Mouse (Mus musculus): ENCODE measurements at regions not wholly inside any gene's neighbourhood (a gene's known extent, or its start where the extent isn't known, plus 50 kb on each side); places are given as distances from the start of the nearest gene placed in this dataset.

DNA sequence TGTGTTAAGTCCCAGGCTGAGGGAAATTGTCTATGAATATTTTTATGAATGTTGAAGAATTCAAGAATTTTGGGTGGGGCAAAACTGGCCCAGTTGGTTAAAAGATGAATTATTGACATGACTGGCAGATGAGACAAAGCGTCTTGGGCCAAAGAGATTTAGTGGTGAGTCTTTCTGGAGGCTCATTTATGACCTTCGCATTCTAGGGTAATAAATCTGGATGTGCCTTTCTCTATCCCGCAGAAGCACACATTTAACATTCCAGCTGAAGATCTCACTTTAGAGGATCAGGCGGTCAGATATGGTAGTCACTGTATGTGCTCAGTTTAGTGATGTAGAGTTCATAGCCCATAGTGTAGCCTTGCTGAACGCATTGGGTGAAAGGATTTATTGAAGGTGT lies 296.9 kb upstream of the Gm21798 start:
- no peak for DNase-seq (ENCODE audit: low spot score)

DNA sequence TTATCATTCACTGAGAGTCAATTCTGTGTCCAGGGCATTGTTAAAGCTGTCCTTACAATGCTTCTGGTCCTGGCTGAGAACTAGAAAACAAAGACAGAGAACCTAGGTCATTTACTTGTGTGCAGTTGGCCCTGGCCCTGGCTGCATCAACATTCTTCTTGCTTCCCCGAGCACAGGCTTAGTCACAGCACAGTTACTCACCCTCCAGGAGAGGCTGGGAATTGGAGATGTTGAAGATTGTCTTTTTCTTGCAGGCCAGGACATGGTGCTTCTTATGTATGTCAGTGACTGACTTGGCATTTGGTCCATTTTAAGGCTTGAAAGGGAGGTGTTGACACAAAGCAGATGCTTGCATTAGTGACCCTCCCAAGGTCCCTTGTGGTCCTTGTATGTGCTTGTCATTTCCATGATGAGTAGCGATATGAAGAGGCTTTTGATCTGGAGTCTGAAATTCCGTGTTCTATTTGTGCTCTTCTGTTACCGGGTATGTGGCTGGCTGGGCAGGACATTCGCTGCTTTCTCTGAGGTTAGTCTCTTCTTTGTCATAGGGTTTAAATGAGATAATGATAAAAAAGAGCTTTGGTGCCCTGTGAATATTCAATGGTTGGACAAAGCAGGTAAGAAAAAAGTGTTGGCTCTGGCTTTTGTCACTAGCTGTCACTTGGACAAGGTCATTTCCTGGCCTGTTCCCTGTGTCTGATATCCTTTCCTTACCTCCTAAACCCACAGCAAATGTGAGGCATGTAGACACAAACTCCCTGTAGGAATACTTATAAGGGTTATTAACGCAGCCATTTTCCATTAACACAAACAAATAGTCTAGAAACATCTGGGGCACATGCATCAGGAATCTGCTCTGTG lies 285.0 kb upstream of the Gm21798 start:
- DNase-seq (ENCODE audit: low spot score): no peak

DNA sequence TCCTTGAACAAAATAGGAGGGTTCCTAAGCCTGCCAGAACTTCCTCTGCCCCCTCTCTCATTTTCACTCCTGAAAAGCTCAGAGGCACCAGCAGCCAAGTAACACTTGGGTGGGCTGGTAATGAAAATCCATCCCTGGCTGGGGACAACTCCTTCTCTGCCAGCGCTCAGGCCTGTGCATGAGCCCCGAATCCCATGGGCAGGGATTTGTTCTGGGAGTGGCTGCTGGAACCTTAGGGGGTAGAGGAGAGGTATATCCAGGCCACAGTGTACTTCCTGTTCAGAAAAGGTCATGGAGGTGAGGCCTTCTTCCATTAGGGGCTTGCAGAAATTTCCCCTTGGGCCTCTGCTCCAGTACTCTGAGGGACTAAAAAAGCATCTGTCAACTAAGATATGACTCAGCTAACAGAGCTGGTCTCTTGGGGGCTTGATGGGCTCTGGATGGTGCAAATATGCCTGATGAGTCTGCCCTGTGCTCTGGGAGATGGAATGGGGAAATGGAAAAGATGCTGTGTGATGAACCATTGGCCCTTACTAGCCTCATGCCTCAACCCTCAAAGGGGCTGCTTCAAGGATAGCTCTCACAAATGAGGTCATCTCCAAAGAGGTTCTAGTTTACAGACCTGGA lies 284.2 kb upstream of the Gm21798 start:
- no peak for DNase-seq (ENCODE audit: low spot score)

DNA sequence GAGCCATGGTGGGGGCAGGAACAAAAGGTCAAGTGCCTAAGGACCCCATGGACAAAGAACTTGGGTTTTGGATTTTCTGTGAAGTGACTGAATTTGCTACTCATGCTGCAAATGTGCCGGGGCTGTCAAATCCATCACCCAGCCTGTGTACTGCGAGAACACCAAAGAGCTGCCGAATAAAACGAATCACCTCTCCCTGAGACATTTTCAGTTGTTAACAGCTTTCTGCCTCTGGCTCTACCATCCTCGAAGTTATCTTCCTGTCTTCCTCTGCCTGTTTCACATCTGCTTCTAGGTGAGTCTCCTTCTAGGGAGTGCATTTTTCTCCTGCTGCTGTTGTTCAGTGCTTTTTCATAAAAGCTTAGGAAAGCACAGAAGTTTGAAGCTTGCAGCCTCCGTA lies 283.3 kb upstream of the Gm21798 start:
- no peak for DNase-seq (ENCODE audit: low spot score)

DNA sequence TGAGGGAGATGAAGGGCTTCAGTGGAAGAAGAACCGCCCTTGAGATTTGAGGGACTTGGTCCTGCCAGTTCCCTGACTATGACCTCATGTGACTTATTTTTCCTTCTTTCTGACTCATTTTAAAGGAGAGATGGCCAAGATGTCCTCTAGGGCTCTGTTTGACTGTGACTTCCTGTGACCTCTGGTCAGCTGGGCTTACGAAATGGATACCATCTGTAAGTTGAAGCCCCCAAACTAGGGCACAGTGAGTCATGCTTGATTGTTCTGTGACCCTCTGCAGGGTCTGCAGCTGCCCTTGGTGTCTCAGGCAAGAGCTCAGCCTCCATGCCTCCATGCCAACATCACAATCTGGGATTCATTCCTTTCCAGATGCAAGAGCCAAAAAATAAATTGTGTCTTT lies 282.3 kb upstream of the Gm21798 start:
- DNase-seq (ENCODE audit: low spot score): peak; percentile 16

DNA sequence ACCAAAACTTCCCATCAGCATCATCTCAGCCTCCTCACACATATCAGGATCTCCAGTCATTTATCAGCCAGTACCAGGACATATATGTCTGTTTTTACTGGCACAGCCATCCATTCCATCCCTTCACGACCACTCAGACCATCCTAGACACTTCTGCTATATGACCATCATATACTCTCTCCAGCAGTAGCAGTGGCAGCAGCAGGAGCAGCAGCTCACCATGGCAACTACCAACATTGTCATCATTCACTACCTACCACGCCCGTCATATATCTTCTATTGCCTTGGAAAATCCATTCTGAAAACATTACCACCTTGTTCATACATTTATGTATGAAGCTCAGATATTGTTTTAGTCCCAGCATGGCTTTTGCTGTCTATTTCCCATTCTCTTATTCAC lies 276.1 kb upstream of the Gm21798 start:
- no peak for DNase-seq (ENCODE audit: low spot score)

DNA sequence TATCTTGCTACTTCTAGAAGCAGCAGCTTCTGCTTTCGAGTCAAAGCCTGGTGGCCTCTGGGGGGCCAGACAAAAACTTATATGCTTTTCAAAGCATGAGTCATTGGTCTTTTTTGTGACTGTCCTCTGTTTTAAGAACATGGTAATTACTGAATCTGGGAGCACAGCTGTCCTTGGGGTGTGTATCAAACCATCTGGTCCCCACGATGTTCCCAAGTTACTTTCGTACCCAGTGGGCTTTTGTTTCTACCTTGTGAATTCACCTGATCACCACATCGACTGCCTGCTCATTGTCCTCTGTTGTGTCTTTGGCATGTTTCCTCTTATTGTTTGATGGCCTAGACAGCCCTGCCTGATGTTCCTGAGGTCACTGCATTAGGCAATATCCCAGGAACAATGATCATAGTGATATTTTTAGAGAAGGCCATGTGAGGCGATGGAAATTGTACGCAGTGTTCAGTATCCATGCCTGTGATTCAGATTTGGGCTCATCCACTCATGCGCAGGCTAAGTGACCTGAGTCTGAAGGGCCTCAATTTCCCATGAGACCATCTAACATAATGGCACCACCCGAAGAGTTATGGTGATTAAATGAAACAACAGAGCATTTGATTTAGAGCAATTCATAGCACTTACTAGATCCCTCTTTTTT lies 275.1 kb upstream of the Gm21798 start:
- peak; percentile 18 for DNase-seq (ENCODE audit: low spot score)

DNA sequence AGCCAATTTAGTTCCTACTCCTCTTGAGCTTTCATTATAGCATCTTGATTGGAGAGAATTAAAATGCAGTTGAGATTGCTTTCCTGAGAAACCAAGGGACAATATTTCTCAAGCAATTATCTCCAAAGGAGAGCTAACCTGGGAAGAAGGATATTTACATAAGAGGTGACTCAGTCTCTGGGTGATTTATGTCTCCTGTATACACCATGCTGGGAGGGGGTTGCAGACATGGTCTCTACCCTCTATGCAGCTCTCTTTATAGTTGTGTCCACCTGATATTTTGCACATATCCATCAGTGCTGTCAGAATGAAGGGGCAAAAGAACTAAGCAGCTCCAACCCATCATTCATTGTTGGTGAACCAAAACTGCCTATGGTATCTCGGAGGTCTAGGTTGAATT lies 274.6 kb upstream of the Gm21798 start:
- DNase-seq (ENCODE audit: low spot score): no peak

DNA sequence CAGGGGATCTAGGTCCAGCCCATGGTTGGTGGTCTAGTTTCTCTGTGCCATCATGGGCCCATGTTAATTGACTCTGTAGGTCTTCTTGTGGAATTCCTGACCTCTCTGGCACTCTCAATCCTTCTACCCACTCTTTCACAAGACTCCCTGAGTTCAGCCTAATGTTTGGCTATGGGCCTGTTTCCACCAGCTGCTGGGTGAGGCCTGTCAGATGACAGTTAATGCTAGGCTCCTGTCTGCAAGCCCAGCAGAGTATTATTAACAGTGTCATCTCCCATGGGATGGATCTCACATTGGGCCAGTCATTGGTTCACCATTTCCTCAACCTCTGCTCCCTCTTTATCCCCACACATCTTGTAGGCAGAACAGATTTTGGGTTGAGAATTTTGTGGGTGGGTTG lies 271.5 kb upstream of the Gm21798 start:
- DNase-seq (ENCODE audit: low spot score): no peak

DNA sequence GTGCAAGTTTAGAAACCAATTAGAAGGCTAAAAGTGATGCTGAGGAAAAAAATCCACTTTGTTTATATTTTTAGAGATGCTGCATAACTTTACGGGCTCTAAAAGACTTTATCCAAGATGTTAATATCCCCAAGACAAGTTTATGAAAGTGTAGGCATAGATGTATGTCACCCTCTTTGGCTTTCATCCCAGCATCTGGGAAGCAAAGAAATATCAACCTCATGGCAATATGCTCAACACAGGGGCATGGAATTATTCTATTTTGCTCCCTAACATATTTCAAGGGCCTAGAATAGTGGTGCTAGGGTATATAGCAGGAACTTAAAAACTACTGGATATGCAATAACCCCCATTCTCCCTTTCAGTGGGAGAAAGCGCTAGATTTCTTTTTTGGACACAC lies 260.0 kb upstream of the Gm21798 start:
- no peak for DNase-seq (ENCODE audit: low spot score)

DNA sequence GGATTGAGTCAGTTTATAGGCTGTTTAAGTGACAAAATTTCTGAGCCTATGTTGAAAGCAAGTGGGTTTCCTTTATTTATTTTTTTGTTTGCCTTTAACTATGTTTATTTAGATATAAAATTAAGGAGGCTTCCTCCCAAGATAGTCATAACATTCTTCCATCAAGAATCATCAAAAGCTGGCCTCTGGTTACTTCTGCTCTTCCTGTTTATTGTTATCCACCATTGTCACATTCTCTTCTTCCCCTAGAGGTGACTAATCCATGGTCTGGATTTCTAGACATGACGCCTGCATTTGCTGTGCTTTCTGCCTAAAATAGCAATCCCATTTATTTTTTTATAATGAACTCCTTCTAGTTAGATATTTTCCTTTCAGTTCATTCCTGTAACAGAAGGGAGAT lies 259.3 kb upstream of the Gm21798 start:
- no peak for DNase-seq (ENCODE audit: low spot score)

DNA sequence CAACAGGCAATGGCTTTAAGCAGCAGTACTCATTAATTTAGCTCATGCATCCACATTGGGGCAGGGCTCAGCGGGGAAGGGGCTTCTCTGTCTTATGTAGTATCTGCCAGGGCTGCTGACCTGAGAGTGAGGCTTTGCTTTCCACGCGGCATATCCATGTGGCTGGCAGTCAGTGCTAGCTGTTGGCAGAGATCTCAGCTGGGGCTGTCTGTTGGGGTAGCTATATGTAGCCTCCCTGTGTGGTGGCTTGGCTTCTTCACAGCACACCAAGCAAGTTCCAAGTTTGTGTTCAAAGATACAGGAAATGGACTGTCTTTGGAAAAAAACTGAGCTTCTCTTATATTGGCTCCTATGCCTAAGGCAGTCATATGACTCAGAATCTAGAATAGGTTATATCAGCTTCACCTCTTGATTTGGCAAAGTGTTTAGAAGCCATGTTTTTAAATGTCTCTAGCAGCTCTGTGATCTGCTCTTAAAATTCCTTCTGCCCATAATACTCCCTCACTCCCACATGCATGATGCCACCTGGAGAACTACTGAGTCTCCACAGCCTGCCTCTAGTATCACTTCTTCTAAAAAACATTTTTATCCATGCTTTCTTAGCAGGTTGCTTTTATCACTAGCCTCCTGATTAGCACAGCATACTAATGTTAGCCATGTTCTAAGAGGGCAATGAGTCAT lies 254.9 kb upstream of the Gm21798 start:
- DNase-seq (ENCODE audit: low spot score): no peak

DNA sequence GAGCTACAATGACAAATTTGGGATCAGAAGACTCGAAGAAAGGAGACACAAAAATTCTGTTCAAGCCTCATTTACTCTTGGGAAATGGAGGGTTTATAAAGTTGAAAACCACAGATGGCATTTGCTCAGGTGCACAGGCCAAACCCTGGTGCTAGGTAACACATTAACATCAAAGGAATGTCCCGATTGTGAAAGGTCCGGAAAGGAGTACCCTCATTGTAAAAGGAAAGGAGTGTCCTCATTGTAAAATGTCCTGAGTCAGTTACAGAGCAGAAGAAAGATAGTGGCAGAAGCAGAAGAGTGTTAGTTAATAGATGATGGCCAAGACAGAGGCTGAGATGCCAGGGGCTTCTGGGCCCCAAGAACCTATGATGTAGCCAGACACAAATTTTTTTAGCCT lies 252.8 kb upstream of the Gm21798 start:
- DNase-seq (ENCODE audit: low spot score): no peak

DNA sequence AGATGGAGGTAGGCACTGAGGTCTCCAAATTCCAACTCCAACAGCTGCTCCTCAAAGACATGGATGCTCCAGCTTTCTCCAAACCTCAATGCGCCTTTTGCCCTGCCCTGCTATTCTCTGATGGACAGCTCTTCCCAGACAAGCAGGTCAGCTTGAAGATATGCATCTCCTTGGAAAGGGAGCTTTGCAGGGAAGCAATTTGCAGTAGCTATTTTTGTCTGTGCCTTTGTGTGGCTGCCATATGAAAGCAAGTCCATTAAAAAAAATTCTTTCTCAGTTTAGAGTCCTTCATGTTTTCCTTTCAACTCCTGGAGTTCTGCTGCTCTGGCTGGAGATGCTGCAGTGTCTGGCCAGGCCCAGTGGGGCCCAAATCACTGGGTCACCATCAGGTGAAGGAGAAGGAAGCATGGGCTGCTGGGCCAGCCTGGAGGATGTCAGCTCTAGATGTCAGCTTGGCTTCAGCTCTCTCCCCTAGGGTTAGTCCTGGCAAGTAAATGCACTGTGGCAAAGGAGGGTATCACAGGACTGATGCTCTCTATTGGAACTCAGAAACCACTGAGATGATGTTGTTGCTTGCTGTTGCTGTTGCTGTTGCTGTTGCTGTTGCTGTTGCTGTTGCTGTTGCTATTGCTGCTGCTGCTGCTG lies 240.5 kb upstream of the Gm21798 start:
- DNase-seq (ENCODE audit: low spot score): no peak

DNA sequence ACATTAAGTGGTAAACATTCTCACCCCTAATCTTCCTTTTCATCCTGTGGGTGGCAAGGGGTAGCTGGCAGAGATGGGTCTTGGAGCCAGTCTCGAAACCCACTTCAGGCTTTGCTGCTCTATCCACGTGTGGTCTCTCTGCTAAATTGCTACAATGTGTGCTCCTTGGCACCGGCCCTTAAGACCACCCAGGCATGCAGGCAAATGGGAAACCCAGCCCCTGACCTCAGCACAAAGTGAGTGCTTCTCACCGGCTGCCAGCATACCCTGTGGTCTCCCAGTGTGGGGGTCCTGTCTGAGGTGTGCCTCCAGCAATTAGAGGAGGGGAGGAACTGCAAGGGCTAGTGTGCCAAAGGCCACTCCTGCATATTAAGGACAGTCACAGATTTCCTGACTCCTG lies 238.5 kb upstream of the Gm21798 start:
- no peak for DNase-seq (ENCODE audit: low spot score)

DNA sequence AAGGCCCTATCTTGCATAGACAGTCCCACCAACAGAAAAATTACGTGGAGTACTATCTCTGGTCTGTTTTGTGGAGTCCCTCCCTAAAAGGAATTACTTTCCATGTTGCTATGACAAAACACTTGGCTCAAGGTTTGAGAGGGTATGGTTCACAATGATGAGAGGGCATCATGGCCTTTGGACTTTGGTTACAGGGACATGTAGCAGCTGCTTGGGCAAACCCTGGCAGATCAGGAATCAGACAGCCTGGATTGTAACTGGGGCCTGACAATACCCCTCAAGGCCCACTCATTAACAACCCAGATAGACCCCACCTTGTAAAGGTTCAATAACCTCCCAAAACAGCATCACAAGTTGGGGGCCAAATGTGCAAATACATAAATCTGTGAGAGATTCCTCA lies 237.0 kb upstream of the Gm21798 start:
- no peak for DNase-seq (ENCODE audit: low spot score)

DNA sequence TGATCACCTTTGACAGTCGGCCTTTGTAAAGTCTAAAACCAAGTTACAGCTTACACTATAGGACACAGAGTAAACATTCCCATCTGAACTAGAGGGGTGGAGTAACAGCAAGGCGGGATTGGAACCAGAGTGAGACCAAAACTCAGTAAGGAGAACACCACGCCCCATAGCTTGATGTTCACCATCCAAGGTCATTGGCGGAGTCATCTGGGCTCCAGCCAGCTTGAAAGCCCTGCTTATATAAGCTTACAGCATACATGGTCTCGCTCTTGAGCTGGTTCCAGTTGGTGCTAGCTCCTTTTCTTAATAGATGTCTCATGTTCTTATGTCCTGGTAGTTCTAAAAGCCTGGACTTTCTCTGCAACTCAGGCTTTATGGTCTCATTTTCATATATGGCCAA lies 236.4 kb upstream of the Gm21798 start:
- no peak for DNase-seq (ENCODE audit: low spot score)

DNA sequence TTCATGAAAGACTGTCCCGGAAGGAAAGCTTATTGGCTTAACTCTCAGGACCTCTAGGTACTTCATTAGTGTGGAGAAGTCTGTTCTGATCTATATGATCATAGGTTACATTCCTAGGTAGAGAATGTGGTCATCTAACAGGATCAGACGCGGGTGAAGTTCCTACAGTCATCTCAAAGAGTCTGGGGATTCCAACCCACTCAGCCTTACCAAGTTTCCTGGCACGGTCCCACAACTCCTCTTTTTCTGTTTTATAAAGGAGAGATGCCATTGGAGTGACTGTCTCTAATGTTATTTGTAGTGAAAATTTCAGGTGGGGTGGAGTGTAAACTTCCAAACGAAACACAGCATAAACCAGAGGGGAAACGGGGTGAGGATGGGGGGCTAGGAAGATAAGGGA lies 233.4 kb upstream of the Gm21798 start:
- DNase-seq (ENCODE audit: low spot score): no peak

DNA sequence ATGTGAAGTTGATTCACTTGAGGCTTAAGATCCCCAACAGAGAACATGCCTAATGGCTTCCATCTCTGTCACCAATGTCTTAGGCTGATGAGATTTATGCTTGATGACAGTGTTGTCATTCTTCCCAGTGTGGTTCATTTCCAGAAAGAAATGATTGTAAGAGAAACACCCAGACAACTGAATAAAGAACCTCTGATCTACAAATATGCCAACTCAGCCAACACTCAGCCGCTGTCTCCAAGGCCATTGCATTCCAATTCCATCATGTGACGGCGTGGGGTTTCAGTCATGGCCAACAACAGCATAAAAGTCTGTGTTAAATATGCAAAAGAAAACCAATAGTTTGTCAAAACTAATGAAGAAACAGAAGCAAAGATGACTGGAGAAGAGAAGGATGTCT lies 230.7 kb upstream of the Gm21798 start:
- DNase-seq (ENCODE audit: low spot score): no peak

DNA sequence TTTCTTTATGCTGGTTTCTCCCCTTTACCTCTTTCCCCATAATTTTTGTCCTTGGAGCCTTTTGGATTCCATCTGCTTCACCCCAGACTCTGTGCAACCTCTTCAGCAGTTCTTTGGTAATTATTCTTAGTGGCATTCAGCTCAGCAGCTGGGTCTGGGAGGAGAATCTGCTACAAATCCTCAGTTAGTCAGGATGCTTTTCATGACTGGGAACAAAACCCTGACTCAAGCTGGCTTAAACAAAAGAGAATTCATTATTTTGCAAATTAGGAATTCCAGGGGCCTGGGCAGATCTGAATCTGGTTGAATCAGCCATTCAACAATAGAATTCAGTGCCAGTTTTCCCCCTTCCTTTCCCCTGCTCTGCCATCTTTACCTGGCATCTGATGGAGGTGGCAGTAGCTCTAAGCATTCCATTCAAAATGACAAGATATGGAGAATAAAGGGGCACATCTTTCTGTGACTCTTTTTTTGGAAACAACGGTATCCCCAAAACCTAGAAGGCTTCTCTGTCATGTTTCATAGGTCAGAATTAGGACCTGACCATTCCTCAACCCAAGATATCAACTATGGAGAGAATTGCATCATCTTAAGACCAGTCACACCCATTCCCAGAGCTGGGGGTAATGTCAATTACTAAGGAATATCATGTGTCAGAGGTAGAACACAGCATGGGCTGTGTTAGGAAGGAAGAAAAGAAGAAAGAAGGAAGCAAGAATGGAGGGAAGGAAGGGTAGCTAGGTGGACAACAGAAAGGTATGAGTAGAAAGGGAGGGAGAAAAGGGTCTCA lies 227.2 kb upstream of the Gm21798 start:
- no peak for DNase-seq (ENCODE audit: low spot score)

DNA sequence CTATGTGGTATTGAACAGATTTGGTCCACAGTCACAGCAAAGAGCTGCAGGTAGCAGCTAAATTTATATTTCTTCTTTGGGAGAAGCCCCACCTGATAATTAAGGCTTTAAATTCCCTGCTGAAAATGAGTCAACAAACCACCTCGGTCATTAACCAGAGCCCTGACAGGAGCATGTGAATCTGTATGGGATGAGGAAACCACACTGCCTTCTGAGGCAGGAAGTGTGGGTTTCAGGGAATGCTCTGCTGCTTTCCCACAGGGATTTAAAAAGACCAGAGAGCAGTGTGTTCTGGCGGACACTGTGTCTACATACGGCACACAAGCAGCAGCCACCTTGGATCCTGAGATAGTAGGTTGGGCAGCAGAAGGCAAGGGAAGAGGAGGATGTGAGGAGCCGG lies 204.0 kb upstream of the Gm21798 start:
- DNase-seq (ENCODE audit: low spot score): no peak

DNA sequence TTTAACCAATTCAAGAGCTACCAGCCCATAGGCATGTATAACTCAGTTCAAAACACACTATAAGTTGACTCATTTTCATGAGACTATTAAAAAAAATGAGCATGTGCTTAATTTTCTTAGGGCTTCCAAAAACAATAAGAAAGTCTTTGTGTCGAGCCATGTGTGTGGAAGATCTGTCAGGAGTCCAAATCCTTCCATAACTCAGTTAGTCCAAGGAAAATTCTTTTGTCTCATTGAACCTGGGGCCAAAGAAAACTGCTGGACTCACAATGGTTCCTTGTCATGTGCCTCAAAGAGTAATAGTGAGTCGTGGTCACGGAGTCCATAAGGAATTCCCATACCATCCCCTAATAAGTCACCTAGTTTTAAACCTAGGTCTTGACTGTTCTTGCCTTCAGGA lies 199.0 kb upstream of the Gm21798 start:
- DNase-seq (ENCODE audit: low spot score): no peak

Measured in lung, postnatal 25 days (tissue).